Mouse (Mus musculus) limb, embryonic 13.5 days (tissue): ENCODE measurements around the gene Trpc4. TPM values are rescaled to one million over a fixed set of nuclear protein-coding genes. Genes with fewer than 3 reads are reported as not detected.
A peak's percentile ranks its signal among the peaks of the same experiment; 100 is the strongest.

Experiments
- ATAC-seq: fragments of 200-750 bp; cut with Nextera tagmentation; 2 replicates; pipeline ENCODE4 v1.8.0; 2017; ENCODE audit warnings: low read depth, moderate number of reproducible peaks, moderate TSS enrichment; ENCODE audit not compliant: low FRiP score
- H3K27ac ChIP-seq: fragments of 300-500 bp; sonication (generic); 2 replicates; pipeline ENCODE4 v1.5.1; 2015; ENCODE audit warnings: inconsistent platforms, mild to moderate bottlenecking, moderate library complexity
- H3K27me3 ChIP-seq: fragments of 300-500 bp; sonication (generic); 2 replicates; pipeline ENCODE4 v1.6.1; 2015; ENCODE audit warnings: mild to moderate bottlenecking, inconsistent platforms
- H3K36me3 ChIP-seq: fragments of 300-500 bp; sonication (generic); 2 replicates; pipeline ENCODE4 v1.6.1; 2015; ENCODE audit warnings: inconsistent platforms, mild to moderate bottlenecking, moderate library complexity
- H3K4me1 ChIP-seq: fragments of 300-500 bp; sonication (generic); 2 replicates; pipeline ENCODE4 v1.6.1; 2015; ENCODE audit warnings: inconsistent platforms
- H3K4me2 ChIP-seq: fragments of 300-500 bp; sonication (generic); replicated peaks from 2 replicates; pipeline ENCODE4 v1.6.1; 2015; ENCODE audit warnings: inconsistent platforms, mild to moderate bottlenecking, moderate library complexity
- H3K4me3 ChIP-seq: fragments of 300-500 bp; sonication (generic); 2 replicates; pipeline ENCODE4 v1.5.1; 2015; ENCODE audit warnings: moderate library complexity, mild to moderate bottlenecking, inconsistent platforms
- H3K9ac ChIP-seq: fragments of 300-500 bp; sonication (generic); 2 replicates; pipeline ENCODE4 v1.6.1; 2015; ENCODE audit warnings: mild to moderate bottlenecking, inconsistent platforms
- H3K9me3 ChIP-seq: fragments of 300-500 bp; sonication (generic); 2 replicates; pipeline ENCODE4 v1.6.1; 2016; ENCODE audit warnings: inconsistent platforms
- WGBS: fragments of 180-500 bp; shearing (Covaris S2); methylation state at CpG from one replicate; pipeline ENCODE4 v1.1.7; 2015; 5-methylcytosine and 5-hydroxymethylcytosine counted together
- polyA plus RNA-seq: library from polyadenylated mRNA; unstranded; fragments of >200 nt; fragmentation: Nextera tagmentation; extraction: Ambion mirVana; gene quantifications from 2 replicates; pipeline ENCODE4 v1.2.1, GENCODE M21; 2015

Gene Trpc4
- polyA plus RNA-seq: 1.5 and 2.2 TPM in 2 replicates

GRCm38 (mm10) chr3:54155639-54156315 is at the start of gene Trpc4:
Gene Trpc4, plus strand, starts transcription at chr3:54156035.
- WGBS: under 1% methylated on average over 35 of the region's 36 CpGs
- H3K9ac ChIP-seq: peak within 1 kb of the TSS; percentile 58
- no peaks in the 10 kb centered on the region for H3K9me3 ChIP-seq
- H3K4me2 ChIP-seq: peak within 1 kb of the TSS; percentile 97
- H3K4me3 ChIP-seq: peak within 1 kb of the TSS; percentile 55
- ATAC-seq: peak; percentile 78
- H3K27ac ChIP-seq: no peak within 1 kb of the TSS
- H3K36me3 ChIP-seq: no peaks in the 10 kb centered on the region
- peaks cover 36% of the 10 kb centered on the region for H3K27me3 ChIP-seq
- peaks cover 28% of the 10 kb centered on the region for H3K4me1 ChIP-seq

DNA sequence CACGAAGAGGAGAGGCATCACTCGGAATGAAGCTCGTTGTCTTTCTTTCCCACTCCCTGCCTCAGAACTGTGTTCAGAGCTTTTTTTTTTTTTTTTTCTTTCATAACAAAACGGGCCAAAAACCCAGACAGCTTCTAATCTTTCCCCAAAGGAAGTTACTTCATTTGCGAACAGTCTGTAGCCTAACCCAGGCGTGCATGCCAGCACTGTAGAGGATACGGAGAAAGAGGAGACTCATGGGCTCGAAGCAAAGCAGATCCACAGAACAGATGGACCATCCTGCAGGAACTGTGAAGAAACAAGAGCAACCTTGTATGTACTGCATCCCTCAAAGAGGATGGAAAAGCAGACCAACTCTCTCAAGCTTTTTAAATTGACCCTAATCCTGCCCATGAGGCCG is 44.3 kb upstream of the Trpc4 start:
- H3K4me3 ChIP-seq: no peak overlapping the region
- H3K9me3 ChIP-seq: no peaks in the 10 kb centered on the region
- H3K4me2 ChIP-seq: no peak overlapping the region
- H3K27ac ChIP-seq: no peak overlapping the region
- peaks cover under 1% of the 10 kb centered on the region; the same call in 1 of the 2 replicates for H3K4me1 ChIP-seq
- H3K36me3 ChIP-seq: no peaks in the 10 kb centered on the region
- no peak overlapping the region for H3K9ac ChIP-seq
- ATAC-seq: no peak
- H3K27me3 ChIP-seq: no peaks in the 10 kb centered on the region
- WGBS: 79% methylated on average over 9 of the region's 9 CpGs

- H3K4me1 ChIP-seq: 0 out of 2 replicates have a peak, but pooled peaks cover 6% of the 10 kb centered on the region
- ATAC-seq: no peak
- H3K27ac ChIP-seq: no peak overlapping the region
- no peaks in the 10 kb centered on the region for H3K36me3 ChIP-seq
- H3K9me3 ChIP-seq: no peaks in the 10 kb centered on the region
- H3K4me2 ChIP-seq: no peak overlapping the region
- 14% methylated on average over 5 of the region's 5 CpGs for WGBS
- no peak overlapping the region for H3K4me3 ChIP-seq
- no peaks in the 10 kb centered on the region for H3K27me3 ChIP-seq
- H3K9ac ChIP-seq: no peak overlapping the region
These were observed 20.5 kb upstream of the Trpc4 start for GRCm38 (mm10) chr3:54135376-54135775.

DNA sequence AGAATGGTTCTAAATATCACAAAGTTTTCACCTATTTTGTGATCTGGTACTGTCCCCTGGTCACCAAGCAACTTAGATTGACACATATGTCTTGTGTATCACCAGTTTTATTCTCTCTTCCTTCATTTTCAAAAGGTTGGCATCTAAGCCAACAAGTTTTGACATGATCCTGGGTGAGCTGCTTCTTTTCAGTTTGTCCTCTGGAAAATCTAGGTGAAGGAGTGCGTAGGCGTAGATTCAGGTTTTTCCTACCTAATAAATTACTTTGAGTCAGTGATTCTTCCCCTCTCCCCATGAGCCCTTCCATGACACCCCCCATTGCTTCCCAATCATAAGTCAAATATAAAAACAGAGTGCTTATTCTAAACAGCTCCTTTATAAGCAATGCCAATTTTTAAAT is 14.5 kb upstream of the Trpc4 start:
- WGBS: 83% methylated on average over 2 of the region's 2 CpGs
- no peaks in the 10 kb centered on the region for H3K36me3 ChIP-seq

DNA sequence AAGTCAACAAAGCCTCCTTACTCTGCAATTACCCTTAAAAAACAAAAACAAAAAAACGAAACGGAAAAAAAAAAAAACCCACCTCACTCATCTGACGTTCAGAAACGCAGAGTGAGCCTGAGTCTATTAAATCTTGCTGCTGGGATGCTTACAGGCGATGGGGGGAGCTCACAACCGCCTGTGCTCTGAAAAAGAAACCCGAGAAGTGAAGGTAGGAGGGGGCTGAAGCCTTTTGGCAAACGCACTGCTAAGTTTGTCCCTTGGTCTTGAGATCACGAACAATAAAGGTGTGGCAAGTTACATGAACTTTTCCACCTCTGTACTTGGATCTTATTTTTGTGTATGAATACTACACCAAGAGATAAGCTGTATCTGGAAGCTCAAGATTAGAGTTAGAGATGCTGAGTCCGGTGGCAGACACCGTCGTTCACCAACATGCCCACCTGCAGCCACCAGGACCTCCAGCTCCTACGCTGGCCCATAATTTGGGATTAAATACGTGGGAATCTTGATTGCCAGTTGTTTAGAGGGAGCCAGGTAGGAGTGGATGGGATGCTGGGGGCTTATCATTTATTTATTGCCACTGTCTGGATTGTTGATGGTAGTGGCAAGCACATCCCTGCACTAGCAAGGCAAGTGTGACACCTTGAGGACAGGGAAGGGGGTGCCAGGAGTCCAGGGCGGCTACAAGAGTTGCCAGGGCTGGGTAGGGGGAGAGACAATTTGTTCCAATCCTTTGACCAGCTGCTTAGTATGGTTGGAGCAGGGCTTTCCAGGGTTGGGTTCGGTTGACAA is 794 bp upstream of the Trpc4 start:
- WGBS: 4% methylated on average over 16 of the region's 16 CpGs
- Histone ChIP-seq H3K36me3 (no peaks in the 10 kb centered on the region), H3K4me1 (peaks cover 28% of the 10 kb centered on the region), H3K27me3 (peaks cover 36% of the 10 kb centered on the region), H3K9me3 (no peaks in the 10 kb centered on the region), H3K27ac (no peak overlapping the region), H3K9ac (no peak overlapping the region), H3K4me3 (peak overlapping the region; percentile 55), H3K4me2 (peak overlapping the region; percentile 97)
- ATAC-seq: peak; percentile 74

More for the DNA sequence above, 14.5 kb upstream of the Trpc4 start:
- ATAC-seq: no peak
- Histone ChIP-seq H3K27me3 (no peaks in the 10 kb centered on the region), H3K9ac (no peak overlapping the region), H3K9me3 (no peaks in the 10 kb centered on the region), H3K4me3 (no peak overlapping the region), H3K4me1 (no peaks in the 10 kb centered on the region), H3K4me2 (no peak overlapping the region), H3K27ac (no peak overlapping the region)

DNA sequence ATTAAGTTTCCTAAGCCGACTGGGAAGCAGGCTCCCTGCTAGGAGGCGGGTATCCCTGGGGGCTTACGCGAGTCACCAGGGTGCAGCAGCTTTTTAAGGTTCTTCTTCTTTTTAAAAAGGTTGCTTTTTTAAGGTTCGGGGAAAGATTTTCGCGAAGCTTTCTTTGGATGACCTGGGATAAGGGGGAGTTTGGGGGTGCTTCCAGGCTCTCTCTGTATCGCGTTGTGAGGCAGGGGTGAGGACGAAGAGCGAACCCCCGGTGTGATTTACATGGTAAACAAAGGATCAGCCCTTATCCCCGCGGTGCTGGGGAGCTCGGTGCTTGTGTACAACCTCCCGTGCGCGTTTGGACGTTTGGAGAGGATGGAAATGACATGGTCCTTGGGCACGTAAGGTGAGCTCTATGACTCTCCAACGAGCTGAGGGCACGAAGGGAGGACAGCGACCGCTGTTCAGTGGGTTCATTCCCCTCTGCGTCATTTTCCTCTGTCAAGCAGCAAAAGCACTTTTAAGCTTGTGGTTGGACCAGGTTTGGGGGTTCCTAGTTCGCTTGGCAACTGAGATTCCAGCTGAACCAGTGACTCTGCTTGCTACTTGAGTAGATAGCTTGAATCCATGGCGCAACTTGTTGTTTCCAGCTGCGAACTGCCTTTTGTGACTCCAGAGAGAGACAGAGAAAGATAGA is 623 bp downstream of the Trpc4 start:
- H3K27me3 ChIP-seq: peaks cover 36% of the 10 kb centered on the region
- peak overlapping the region; percentile 97 for H3K4me2 ChIP-seq
- peak; percentile 40; the same call in 1 of the 2 replicates for ATAC-seq
- H3K9me3 ChIP-seq: no peaks in the 10 kb centered on the region
- WGBS: 1% methylated on average over 28 of the region's 28 CpGs
- peak overlapping the region; percentile 55 for H3K4me3 ChIP-seq
- no peak overlapping the region for H3K27ac ChIP-seq
- H3K9ac ChIP-seq: peak overlapping the region; percentile 58
- peaks cover 28% of the 10 kb centered on the region for H3K4me1 ChIP-seq
- no peaks in the 10 kb centered on the region for H3K36me3 ChIP-seq

- Histone ChIP-seq H3K27ac (no peak overlapping the region), H3K4me3 (no peak overlapping the region), H3K9me3 (no peaks in the 10 kb centered on the region), H3K27me3 (no peaks in the 10 kb centered on the region), H3K36me3 (no peaks in the 10 kb centered on the region), H3K4me1 (no peaks in the 10 kb centered on the region), H3K4me2 (no peak overlapping the region), H3K9ac (no peak overlapping the region)
- ATAC-seq: no peak
These were observed 14.9 kb downstream of the Trpc4 start for GRCm38 (mm10) chr3:54170701-54171100.

DNA sequence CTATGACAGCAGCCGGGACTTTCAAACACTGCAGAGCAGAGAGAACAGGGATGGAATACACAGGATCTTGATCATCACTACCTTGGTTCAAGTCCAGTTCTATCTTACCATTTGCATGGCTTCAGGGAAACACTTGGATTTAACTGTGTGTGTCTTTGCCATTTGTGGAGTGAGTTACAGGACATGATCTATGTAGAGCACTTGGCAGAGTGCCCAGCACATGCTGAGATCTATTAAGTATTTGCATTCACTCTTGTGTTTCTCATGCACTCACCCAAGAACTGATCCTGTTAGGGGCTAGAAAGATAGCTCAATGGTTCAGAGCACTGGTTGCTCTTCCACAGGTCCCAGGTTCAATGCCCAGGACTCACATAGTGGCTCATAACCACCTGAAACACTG is 21.5 kb downstream of the Trpc4 start:
- H3K9me3 ChIP-seq: 0 out of 2 replicates have a peak, but pooled peaks cover 3% of the 10 kb centered on the region

GRCm38 (mm10) chr3:54190932-54191668 is 35.3 kb downstream of the Trpc4 start:
- Histone ChIP-seq H3K27me3 (no peaks in the 10 kb centered on the region), H3K4me2 (no peak overlapping the region), H3K27ac (no peak overlapping the region), H3K9me3 (no peaks in the 10 kb centered on the region), H3K4me3 (no peak overlapping the region), H3K9ac (no peak overlapping the region), H3K36me3 (no peaks in the 10 kb centered on the region), H3K4me1 (no peaks in the 10 kb centered on the region)
- ATAC-seq: no peak
- 77% methylated on average over 6 of the region's 6 CpGs for WGBS

More for the DNA sequence above, 21.5 kb downstream of the Trpc4 start:
- Histone ChIP-seq H3K4me1 (no peaks in the 10 kb centered on the region), H3K4me2 (no peak overlapping the region), H3K4me3 (no peak overlapping the region), H3K27ac (no peak overlapping the region), H3K9ac (no peak overlapping the region), H3K27me3 (no peaks in the 10 kb centered on the region), H3K36me3 (no peaks in the 10 kb centered on the region)
- 82% methylated on average over 1 of the region's 1 CpGs for WGBS
- no peak for ATAC-seq

GRCm38 (mm10) chr3:54201231-54201630 is 45.4 kb downstream of the Trpc4 start:
- Histone ChIP-seq H3K9ac (no peak overlapping the region), H3K4me3 (no peak overlapping the region), H3K4me1 (peaks cover 12% of the 10 kb centered on the region), H3K27ac (no peak overlapping the region), H3K36me3 (no peaks in the 10 kb centered on the region), H3K4me2 (no peak overlapping the region), H3K9me3 (no peaks in the 10 kb centered on the region), H3K27me3 (no peaks in the 10 kb centered on the region)
- 80% methylated on average over 5 of the region's 5 CpGs for WGBS
- no peak for ATAC-seq

DNA sequence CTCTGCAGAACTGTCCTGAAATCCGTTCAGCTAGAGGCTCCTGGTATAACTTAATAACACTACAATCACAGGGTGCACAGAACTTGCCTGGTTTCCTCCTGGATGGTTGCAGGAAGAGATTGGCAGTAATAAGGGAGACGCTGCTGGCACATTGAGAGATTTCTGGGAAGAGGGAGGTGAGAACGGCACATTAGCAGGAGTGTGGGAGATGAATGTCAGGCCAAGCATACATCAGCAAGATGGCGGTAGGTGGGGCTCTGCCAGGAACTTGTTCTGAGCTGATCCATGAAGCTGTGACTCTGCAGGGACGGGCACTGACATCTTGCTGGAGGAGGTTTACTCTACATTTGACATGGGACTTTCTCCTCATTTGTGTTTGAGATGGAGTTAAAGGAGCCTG is 48.6 kb downstream of the Trpc4 start:
- Histone ChIP-seq H3K4me1 (peaks cover 12% of the 10 kb centered on the region), H3K27me3 (no peaks in the 10 kb centered on the region), H3K36me3 (no peaks in the 10 kb centered on the region), H3K4me3 (no peak overlapping the region), H3K9ac (no peak overlapping the region), H3K27ac (peak overlapping the region; percentile 33; the same call in 1 of the 2 replicates), H3K4me2 (no peak overlapping the region), H3K9me3 (no peaks in the 10 kb centered on the region)
- ATAC-seq: no peak
- WGBS: 47% methylated on average over 5 of the region's 5 CpGs
